Mouse (Mus musculus): ENCODE data around the gene Dnah7a.

GRCm38 (mm10) chr1:53728489-53729225 is 22.1 kb upstream of the Dnah7a start:
- TF ChIP-seq FLI1 (IDR thresholded peaks at IDR 0.05; ENCODE audit: low read length) (no peak), GATA1 (IDR thresholded peaks at IDR 0.05; ENCODE audit: borderline replicate concordance, low read length) (no peak)

All from megakaryocyte, embryonic 14.5 days (primary cell).